Mouse (Mus musculus) intestine, embryonic 16.5 days (tissue): ENCODE data around the gene Il10rb. TPM values are rescaled to one million over a fixed set of nuclear protein-coding genes. Genes with fewer than 3 reads are reported as not detected.

Experiments
- ATAC-seq: fragments of 200-750 bp; cut with Nextera tagmentation; 2 replicates; pipeline ENCODE4 v1.8.0; 2017; ENCODE audit warnings: moderate TSS enrichment, moderate library complexity
- H3K27ac ChIP-seq: fragments of 300-500 bp; sonication (generic); 2 replicates; pipeline ENCODE4 v1.5.1; 2014; ENCODE audit warnings: mild to moderate bottlenecking, low read length
- H3K27me3 ChIP-seq: fragments of 300-500 bp; sonication (generic); replicated peaks from 2 replicates; pipeline ENCODE4 v1.6.1; 2014; ENCODE audit warnings: low read length, control low read depth, mixed read lengths; ENCODE audit not compliant: control insufficient read depth, insufficient read depth
- H3K36me3 ChIP-seq: fragments of 300-500 bp; sonication (generic); 2 replicates; pipeline ENCODE4 v1.6.1; 2014; ENCODE audit warnings: low read length, control low read depth; ENCODE audit not compliant: control insufficient read depth, insufficient read depth
- H3K4me1 ChIP-seq: fragments of 300-500 bp; sonication (generic); 2 replicates; pipeline ENCODE4 v1.6.1; 2014; ENCODE audit warnings: low read length, control low read depth, mixed read lengths; ENCODE audit not compliant: control insufficient read depth, insufficient read depth
- H3K4me2 ChIP-seq: fragments of 300-500 bp; sonication (generic); 2 replicates; pipeline ENCODE4 v1.6.1; 2014; ENCODE audit warnings: low read depth, low read length, control low read depth
- H3K4me3 ChIP-seq: fragments of 300-500 bp; sonication (generic); 2 replicates; pipeline ENCODE4 v1.5.1; 2014; ENCODE audit warnings: mild to moderate bottlenecking, low read length
- H3K9ac ChIP-seq: fragments of 300-500 bp; sonication (generic); 2 replicates; pipeline ENCODE4 v1.6.1; 2014; ENCODE audit warnings: low read depth, low read length
- H3K9me3 ChIP-seq: fragments of 300-500 bp; sonication (generic); 2 replicates; pipeline ENCODE4 v1.6.1; 2016; ENCODE audit warnings: low read length, control low read depth; ENCODE audit not compliant: control insufficient read depth
- WGBS: fragments of 180-500 bp; shearing (Covaris S2); extraction: QIAGEN DNeasy Blood & Tissue Kit; methylation state at CpG from one replicate; pipeline ENCODE4 v1.1.7; 2014; 5-methylcytosine and 5-hydroxymethylcytosine counted together
- polyA plus RNA-seq: library from polyadenylated mRNA; unstranded; fragments of >200 nt; fragmentation: Nextera tagmentation; extraction: Ambion mirVana; gene quantifications from 2 replicates; pipeline ENCODE4 v1.2.1, GENCODE M21; 2015

Il10rb gene
- polyA plus RNA-seq, 1 experiment from 2014 or later: 103 TPM

DNA sequence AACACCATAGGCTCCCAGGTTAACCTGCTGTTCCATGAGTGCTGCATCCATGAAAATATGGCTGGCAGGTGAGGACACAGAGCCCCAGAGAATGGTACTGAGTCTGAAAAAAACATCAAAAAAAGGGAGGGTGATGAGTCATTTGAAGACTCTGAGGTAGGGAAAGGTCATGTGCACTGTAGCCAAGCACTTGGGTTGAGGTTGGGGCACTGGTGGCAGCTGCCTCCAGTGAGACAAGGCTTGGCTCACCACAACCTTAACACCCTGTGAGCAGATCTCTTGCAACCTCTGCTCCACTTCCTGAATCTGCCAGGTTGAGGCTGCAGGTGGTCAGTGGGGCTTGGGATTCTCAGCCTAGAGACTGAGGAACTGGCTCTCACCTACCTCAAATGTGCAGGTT is 39.4 kb upstream of the Il10rb start:
- Histone ChIP-seq H3K9ac (no peak overlapping the region), H3K4me3 (no peak overlapping the region), H3K4me1 (0 out of 2 replicates have a peak, but pooled peaks cover 4% of the 10 kb centered on the region), H3K27ac (no peak overlapping the region), H3K36me3 (no peaks in the 10 kb centered on the region), H3K27me3 (no peaks in the 10 kb centered on the region), H3K9me3 (no peaks in the 10 kb centered on the region), H3K4me2 (no peak overlapping the region)
- no peak for ATAC-seq

DNA sequence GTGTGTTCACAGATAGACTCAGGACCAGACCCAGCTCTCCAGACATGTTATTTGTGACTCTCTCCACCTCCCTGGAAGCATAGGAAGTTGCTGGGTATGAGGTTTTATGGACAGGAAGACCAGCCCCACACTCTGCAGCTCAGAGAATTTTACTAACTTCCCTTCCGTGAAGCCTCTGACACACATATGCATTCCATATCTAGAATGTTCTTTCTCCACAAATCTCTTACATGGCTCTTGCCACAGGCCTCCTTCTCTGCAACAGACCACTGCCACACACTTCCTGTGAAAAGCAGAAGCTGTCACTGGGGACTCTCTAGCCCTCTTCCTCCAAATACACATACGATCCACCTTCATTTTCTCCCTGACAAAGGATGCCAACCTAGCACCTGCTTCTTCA is 38.9 kb upstream of the Il10rb start:
- ATAC-seq: no peak
- H3K9me3 ChIP-seq: no peaks in the 10 kb centered on the region
- no peak overlapping the region for H3K27ac ChIP-seq
- no peaks in the 10 kb centered on the region for H3K27me3 ChIP-seq
- 76% methylated on average over 2 of the region's 2 CpGs for WGBS
- H3K9ac ChIP-seq: no peak overlapping the region
- no peak overlapping the region for H3K4me2 ChIP-seq
- H3K4me3 ChIP-seq: no peak overlapping the region
- 0 out of 2 replicates have a peak, but pooled peaks cover 4% of the 10 kb centered on the region for H3K4me1 ChIP-seq
- no peaks in the 10 kb centered on the region for H3K36me3 ChIP-seq

DNA sequence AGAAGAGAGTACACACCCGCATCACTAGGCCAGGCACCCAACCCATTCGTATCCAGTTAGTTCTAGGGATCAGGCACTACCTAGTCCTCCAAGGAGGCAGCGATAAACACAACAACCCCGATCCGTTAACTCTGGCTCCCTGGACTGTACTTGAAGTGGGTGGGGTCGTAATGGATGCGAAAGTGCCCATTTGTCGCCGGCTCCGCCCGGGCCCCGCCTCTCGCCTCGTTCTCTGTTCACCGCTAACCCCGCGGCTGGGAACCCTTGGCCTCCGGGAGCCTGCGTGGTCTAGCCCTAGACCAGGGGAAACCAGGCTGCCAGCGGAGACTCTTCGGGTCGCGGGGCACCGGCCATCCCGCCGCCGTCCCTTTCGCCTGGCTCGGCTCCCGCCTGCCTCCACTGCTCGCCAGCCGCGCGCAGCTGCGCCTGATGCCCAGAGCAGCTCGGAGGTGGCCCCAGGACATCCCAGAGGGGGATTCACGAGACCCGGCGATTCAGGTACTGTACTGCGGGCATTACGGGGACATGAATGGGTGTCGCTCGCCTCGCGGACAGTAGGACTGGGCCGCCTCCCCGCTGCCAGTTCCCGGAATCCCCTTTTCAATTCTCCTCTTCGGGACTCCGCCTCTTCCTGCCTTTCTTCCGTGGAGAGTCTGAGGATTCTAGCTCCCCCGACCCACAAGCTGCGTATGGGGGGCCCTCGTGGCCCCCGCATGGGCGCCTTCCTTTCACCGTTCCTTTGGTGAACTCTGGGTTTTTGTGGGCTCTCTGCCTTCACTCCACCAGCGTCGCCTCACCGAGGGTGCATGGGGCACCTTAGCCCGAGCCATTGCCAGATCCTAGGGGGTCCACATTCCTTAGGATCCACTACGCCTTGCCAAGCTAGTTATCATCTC is 33.1 kb upstream of the Il10rb start, which contains the start of gene Ifnar2:
TSS of gene Ifnar2 (plus strand) at position 207 of the 896 bp plus-strand sequence.
- peak; percentile 93 for ATAC-seq
- Histone ChIP-seq H3K27ac (peak within 1 kb of the TSS; percentile 94), H3K9me3 (no peaks in the 10 kb centered on the region), H3K9ac (peak within 1 kb of the TSS; percentile 94), H3K27me3 (no peaks in the 10 kb centered on the region), H3K4me1 (peaks cover 9% of the 10 kb centered on the region), H3K36me3 (no peaks in the 10 kb centered on the region), H3K4me3 (peak within 1 kb of the TSS; percentile 91), H3K4me2 (peak within 1 kb of the TSS; percentile 69)
- WGBS: under 1% methylated on average over 56 of the region's 62 CpGs

DNA sequence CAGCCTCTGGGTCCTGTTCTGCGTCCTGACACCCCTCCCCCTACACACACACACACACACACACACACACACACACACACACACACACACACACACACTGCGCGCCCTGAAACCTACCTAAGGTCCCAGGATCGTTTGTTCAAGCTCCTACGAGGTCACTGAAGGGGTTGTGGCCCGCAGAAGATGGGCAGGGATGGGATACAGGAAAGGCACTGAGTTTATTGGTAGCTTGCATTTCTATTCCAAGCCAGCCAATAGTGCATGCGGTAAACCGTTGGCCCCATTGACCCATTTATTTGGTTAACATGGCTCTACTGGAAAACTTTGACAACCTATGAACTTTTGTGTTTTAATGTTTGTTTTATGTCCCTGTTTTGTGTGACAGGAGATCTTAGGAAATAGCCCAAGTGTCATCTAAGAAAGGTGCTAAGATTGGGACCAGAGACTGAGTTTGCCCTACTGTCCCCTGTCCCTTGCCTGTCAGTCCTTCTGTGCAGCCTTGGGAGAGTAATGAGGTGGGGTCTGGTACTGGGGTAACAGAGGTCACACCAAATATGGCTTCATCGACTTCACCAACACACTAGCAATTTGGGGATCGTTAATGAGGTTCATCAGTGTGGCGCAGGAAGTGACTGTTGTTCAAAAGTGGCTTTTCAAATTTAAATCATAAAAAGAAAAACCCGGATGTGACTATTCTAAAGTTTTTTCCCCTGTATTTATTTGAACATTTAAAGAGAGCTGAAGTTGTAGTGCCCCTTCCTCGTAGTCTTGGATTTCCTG is 32.3 kb upstream of the Il10rb start:
- Histone ChIP-seq H3K9me3 (no peaks in the 10 kb centered on the region), H3K27ac (peak overlapping the region; percentile 94), H3K4me3 (peak overlapping the region; percentile 91), H3K4me2 (peak overlapping the region; percentile 69), H3K9ac (peak overlapping the region; percentile 94), H3K27me3 (no peaks in the 10 kb centered on the region), H3K4me1 (peaks cover 11% of the 10 kb centered on the region), H3K36me3 (no peaks in the 10 kb centered on the region)
- WGBS: 34% methylated on average over 13 of the region's 13 CpGs
- peak; percentile 26 for ATAC-seq

DNA sequence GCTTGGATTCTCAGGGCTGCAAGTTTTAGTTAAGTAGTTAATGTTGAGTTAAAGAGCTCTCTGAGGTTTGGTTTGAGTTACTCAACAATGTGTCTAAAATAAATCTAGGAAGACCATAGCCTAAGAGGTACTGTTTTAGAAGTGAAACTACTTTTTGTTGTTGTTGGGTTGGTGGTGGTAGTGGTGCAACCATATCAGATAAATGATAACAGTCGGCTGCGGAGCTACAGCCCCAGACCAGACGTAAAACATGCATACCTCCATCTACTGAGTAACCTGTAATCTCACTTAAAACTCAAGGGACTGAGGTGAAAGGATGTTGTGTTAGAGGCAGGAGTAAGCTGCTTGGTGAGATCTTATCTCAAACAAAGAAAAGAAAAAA is 31.7 kb upstream of the Il10rb start:
- 80% methylated on average over 3 of the region's 3 CpGs for whole genome bisulfite sequencing
- no peaks in the 10 kb centered on the region for H3K36me3 ChIP-seq
- no peak for ATAC-seq
- H3K4me1 ChIP-seq: peaks cover 16% of the 10 kb centered on the region
- no peak overlapping the region for H3K9ac ChIP-seq
- H3K4me3 ChIP-seq: no peak overlapping the region
- H3K27me3 ChIP-seq: no peaks in the 10 kb centered on the region
- no peaks in the 10 kb centered on the region for H3K9me3 ChIP-seq
- no peak overlapping the region for H3K27ac ChIP-seq
- no peak overlapping the region for H3K4me2 ChIP-seq

DNA sequence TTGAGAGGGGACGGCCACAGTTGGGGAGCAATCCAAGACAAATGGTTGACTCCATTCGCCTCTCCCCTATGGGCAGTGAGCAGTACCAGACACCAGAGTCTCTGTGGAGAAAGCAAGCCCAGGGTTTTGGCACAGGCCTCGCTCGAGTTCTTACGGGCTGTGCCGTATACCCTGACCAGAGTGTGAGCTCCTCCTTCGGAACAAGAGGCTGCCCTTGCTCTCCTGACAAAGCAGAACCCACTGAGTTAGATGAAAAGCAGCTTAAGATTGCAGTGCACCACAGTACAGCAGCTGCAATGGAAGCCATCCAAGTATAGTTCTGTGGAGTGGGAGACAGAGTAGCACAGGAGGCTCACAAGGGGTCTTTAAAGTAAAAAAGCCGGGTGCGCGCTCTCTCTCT is 29.3 kb upstream of the Il10rb start:
- no peaks in the 10 kb centered on the region for H3K9me3 ChIP-seq
- peak overlapping the region; percentile 39 for H3K27ac ChIP-seq
- no peak overlapping the region for H3K9ac ChIP-seq
- no peaks in the 10 kb centered on the region for H3K27me3 ChIP-seq
- no peak overlapping the region for H3K4me2 ChIP-seq
- no peak for ATAC-seq
- no peaks in the 10 kb centered on the region for H3K36me3 ChIP-seq
- no peak overlapping the region for H3K4me3 ChIP-seq
- H3K4me1 ChIP-seq: peaks cover 26% of the 10 kb centered on the region
- 83% methylated on average over 10 of the region's 10 CpGs for WGBS

DNA sequence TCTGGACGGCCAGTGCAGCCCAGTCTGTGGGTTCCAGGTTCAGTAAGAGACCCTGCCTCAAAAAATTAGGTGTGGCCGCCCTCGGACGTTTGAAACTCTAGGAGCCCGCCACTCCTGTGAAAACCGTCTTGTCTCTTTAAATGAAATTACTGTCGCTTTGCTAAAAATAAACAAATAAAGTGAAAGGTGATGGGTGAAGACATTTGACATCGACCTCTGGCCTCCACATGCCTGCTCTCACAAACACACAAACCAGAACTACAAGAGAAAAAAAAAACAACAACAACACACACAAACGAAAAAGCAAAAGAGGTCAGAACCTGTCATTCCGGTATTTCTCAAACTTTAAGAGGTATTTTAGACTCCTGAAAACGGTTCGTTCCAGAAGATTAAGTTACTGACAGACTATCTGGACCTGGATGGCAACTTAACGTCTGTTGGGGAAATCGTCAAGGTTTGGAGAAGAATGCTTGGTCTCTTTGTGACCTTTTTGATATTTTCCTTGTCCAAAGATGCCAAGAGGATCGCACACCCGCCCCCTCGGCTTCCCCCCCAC is 27.5 kb upstream of the Il10rb start:
- Histone ChIP-seq H3K9ac (no peak overlapping the region), H3K4me2 (no peak overlapping the region), H3K4me1 (peaks cover 28% of the 10 kb centered on the region), H3K27me3 (no peaks in the 10 kb centered on the region), H3K4me3 (no peak overlapping the region), H3K36me3 (no peaks in the 10 kb centered on the region), H3K27ac (peak overlapping the region; percentile 72; the same call in 1 of the 2 replicates), H3K9me3 (no peaks in the 10 kb centered on the region)
- WGBS: 54% methylated on average over 17 of the region's 17 CpGs
- ATAC-seq: no peak

DNA sequence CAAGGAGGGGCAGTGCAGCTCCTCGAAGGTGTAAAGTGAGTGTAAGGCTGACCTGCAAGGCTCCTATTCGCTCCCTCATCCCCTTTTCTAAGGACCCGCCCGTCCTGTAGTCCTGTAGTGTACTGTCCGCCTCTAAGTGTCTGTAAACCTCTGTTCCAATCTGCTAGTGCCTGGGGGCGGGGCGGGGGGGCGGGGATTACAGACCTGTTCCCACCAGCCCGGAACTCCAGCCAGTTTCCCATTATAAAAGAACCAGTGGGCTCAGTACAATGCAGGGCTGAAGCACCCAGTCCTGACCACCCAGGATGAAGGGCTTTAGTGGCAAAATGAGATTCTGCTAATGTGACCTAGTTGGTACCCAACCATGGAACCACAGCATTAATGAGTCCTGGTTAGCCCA is 27.0 kb upstream of the Il10rb start:
- no peak overlapping the region for H3K9ac ChIP-seq
- peak; percentile 17; the same call in 1 of the 2 replicates for ATAC-seq
- WGBS: 28% methylated on average over 9 of the region's 9 CpGs

DNA sequence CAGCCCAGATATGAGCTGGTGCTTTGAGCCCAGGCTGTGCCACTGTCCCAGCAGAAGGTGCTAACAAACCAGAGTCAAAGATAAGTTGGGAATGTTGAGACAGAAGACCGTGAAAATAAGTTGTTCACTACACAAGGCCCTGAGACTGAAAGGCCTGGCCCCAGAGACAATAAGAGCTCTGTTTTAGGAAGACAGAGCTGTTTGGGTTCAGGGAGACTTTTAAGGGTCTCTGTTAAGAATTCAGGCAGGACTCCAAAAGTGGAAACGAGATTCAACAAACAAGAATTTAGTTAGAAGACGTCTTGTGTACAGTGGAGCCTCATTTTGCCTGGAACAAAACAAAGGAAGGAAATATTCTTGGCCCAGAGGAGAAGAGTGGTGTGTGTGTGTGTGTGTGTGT is 26.6 kb upstream of the Il10rb start:
- peaks cover 2% of the 10 kb centered on the region; the same call in 1 of the 2 replicates for H3K36me3 ChIP-seq
- no peak for ATAC-seq
- no peaks in the 10 kb centered on the region for H3K27me3 ChIP-seq
- H3K27ac ChIP-seq: peak overlapping the region; percentile 72
- H3K4me3 ChIP-seq: no peak overlapping the region
- no peak overlapping the region for H3K4me2 ChIP-seq
- H3K4me1 ChIP-seq: peaks cover 24% of the 10 kb centered on the region
- no peaks in the 10 kb centered on the region for H3K9me3 ChIP-seq
- 46% methylated on average over 3 of the region's 3 CpGs for WGBS
- no peak overlapping the region for H3K9ac ChIP-seq

More for the DNA sequence above, 27.0 kb upstream of the Il10rb start:
- Histone ChIP-seq H3K27ac (peak overlapping the region; percentile 72), H3K27me3 (no peaks in the 10 kb centered on the region), H3K4me3 (no peak overlapping the region), H3K4me2 (no peak overlapping the region), H3K9me3 (no peaks in the 10 kb centered on the region), H3K36me3 (0 out of 2 replicates have a peak, but pooled peaks cover 2% of the 10 kb centered on the region), H3K4me1 (peaks cover 24% of the 10 kb centered on the region)
